Mouse (Mus musculus) forebrain, embryonic 15.5 days (tissue): ENCODE measurements around the gene Slc30a5. TPM values are rescaled to one million over a fixed set of nuclear protein-coding genes. Genes with fewer than 3 reads are reported as not detected.
"Not testable (repeated sequence)": the region's sequence is repeated elsewhere in the genome, so short reads cannot be mapped to it uniquely, and the experiment has no call there.

ENCODE experiments used
- ATAC-seq: fragments of 200-750 bp; cut with Nextera tagmentation; replicated peaks from 2 replicates; pipeline ENCODE4 v1.8.0; 2017; ENCODE audit warnings: mild to moderate bottlenecking, moderate TSS enrichment, moderate library complexity
- H3K27ac ChIP-seq: fragments of 300-500 bp; sonication (generic); replicated peaks from 2 replicates; pipeline ENCODE4 v1.5.1; 2015; ENCODE audit warnings: mild to moderate bottlenecking, inconsistent platforms
- H3K27me3 ChIP-seq: fragments of 300-500 bp; sonication (generic); 2 replicates; pipeline ENCODE4 v1.6.1; 2015; ENCODE audit warnings: inconsistent platforms
- H3K36me3 ChIP-seq: fragments of 300-500 bp; sonication (generic); 2 replicates; pipeline ENCODE4 v1.6.1; 2015; ENCODE audit warnings: mild to moderate bottlenecking, inconsistent platforms
- H3K4me1 ChIP-seq: fragments of 300-500 bp; sonication (generic); 2 replicates; pipeline ENCODE4 v1.6.1; 2015; ENCODE audit warnings: inconsistent platforms
- H3K4me2 ChIP-seq: fragments of 300-500 bp; sonication (generic); replicated peaks from 2 replicates; pipeline ENCODE4 v1.6.1; 2015; ENCODE audit warnings: mild to moderate bottlenecking, inconsistent platforms
- H3K4me3 ChIP-seq: fragments of 300-500 bp; sonication (generic); 2 replicates; pipeline ENCODE4 v1.5.1; 2015; ENCODE audit warnings: mild to moderate bottlenecking, inconsistent platforms
- H3K9ac ChIP-seq: fragments of 300-500 bp; sonication (generic); replicated peaks from 2 replicates; pipeline ENCODE4 v1.6.1; 2015; ENCODE audit warnings: mild to moderate bottlenecking, inconsistent platforms
- H3K9me3 ChIP-seq: fragments of 300-500 bp; sonication (generic); 2 replicates; pipeline ENCODE4 v1.6.1; 2016; ENCODE audit warnings: inconsistent platforms
- WGBS: fragments of 180-500 bp; shearing (Covaris S2); methylation state at CpG from one replicate; pipeline ENCODE4 v1.1.7; 2015; ENCODE audit warnings: mixed read lengths; 5-methylcytosine and 5-hydroxymethylcytosine counted together
- polyA plus RNA-seq: library from polyadenylated mRNA; unstranded; fragments of >200 nt; fragmentation: Nextera tagmentation; extraction: Ambion mirVana; gene quantifications from 2 replicates; pipeline ENCODE4 v1.2.1, GENCODE M21; 2015

The Slc30a5 gene
- polyA plus RNA-seq, 1 experiment from 2014 or later = 36.6 TPM

DNA sequence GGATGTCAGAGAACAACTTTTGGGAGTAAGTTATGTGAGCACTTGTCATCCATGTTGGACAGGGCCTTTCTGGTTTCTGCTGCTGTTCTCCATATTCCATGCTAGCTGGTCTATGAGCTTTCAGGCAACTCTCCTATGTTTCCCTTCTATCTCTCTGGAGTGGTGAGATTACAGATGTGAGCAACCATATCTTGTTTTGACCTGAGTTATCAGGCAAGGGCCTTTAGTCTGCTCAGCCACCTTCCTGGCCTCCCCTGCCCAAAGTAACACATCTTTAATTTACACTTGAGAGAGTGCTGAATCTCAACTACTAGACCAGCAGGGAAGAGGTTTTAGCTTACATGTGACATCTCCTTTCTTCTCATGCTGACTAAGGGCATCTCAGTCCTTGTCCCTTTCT is 32.5 kb upstream of the Slc30a5 start:
- H3K9ac ChIP-seq = no peak overlapping the region
- H3K27me3 ChIP-seq = no peaks in the 10 kb centered on the region
- H3K4me1 ChIP-seq = no peaks in the 10 kb centered on the region
- no peak overlapping the region for H3K4me3 ChIP-seq
- no peaks in the 10 kb centered on the region for H3K36me3 ChIP-seq
- no peak overlapping the region for H3K27ac ChIP-seq
- no peaks in the 10 kb centered on the region for H3K9me3 ChIP-seq
- no peak for ATAC-seq
- H3K4me2 ChIP-seq = no peak overlapping the region

DNA sequence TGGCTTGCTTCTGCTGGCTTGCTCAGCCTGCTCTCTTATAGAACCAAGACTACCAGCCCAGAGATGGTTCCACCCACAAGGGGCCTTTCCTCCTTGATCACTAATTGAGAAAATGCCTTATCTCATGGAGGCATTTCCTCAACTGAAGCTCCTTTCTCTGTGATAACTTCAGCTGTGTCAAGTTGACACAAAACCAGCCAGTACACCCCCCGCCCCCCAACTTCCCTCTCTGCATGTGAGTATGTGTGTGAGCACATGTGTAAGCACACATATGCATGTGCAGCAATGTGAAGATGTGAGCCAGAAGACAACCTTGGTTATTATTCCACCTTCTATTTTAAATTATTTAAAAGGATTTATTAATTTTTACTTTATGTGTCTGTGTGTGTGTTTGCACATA is 30.7 kb upstream of the Slc30a5 start:
- WGBS = 89% methylated on average over 1 of the region's 1 CpGs
- H3K36me3 ChIP-seq, H3K27ac ChIP-seq, H3K4me2 ChIP-seq, H3K4me1 ChIP-seq, H3K4me3 ChIP-seq, H3K27me3 ChIP-seq, H3K9me3 ChIP-seq, ATAC-seq, H3K9ac ChIP-seq: not testable (repeated sequence)

DNA sequence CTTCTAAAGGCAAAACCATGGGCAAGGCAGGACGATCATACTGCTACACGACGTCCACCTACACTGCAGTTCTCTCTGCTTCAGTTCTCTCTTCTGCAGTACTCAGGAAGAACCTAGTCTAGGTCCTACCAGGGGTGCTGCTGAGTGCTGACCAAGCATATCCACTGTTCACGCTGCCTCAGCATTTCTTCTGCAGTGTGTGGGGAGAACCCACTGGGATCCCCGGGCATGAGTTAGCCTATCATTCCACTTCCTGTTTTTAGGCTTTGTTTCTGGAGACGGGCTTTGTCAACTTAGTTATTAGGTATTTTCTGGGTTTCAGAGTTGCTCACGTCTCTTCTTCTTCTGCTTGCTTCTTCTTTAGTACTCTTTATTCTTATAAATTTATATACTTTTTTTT is 25.9 kb upstream of the Slc30a5 start:
- Histone ChIP-seq H3K4me2 (no peak overlapping the region), H3K36me3 (no peaks in the 10 kb centered on the region), H3K9me3 (no peaks in the 10 kb centered on the region), H3K27me3 (no peaks in the 10 kb centered on the region), H3K4me1 (no peaks in the 10 kb centered on the region), H3K4me3 (no peak overlapping the region), H3K27ac (no peak overlapping the region), H3K9ac (no peak overlapping the region)
- 89% methylated on average over 7 of the region's 7 CpGs for WGBS
- ATAC-seq = no peak

DNA sequence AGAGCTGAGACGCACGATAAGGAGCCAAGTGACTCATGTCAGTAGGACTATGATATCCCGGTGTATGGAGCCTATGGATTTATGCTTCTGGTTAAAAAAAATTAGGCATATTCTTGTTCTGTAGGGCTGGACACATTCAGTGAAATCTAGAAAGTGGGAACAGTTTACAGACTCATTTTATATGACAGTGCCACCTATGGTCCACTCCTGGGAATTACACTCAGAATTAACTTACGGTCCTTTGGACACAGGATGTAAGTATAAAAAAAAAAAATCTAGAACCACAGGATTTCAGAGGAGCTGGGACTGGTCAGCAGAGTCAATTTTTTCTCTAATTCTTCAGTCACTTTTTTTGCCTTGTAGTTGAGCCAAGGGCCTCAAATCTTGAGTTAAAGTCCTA is 20.9 kb upstream of the Slc30a5 start:
- Histone ChIP-seq H3K27ac (no peak overlapping the region), H3K9ac (no peak overlapping the region), H3K4me3 (no peak overlapping the region), H3K9me3 (no peaks in the 10 kb centered on the region), H3K36me3 (no peaks in the 10 kb centered on the region), H3K4me2 (no peak overlapping the region), H3K27me3 (no peaks in the 10 kb centered on the region), H3K4me1 (no peaks in the 10 kb centered on the region)
- ATAC-seq = no peak
- 51% methylated on average over 4 of the region's 4 CpGs for WGBS

DNA sequence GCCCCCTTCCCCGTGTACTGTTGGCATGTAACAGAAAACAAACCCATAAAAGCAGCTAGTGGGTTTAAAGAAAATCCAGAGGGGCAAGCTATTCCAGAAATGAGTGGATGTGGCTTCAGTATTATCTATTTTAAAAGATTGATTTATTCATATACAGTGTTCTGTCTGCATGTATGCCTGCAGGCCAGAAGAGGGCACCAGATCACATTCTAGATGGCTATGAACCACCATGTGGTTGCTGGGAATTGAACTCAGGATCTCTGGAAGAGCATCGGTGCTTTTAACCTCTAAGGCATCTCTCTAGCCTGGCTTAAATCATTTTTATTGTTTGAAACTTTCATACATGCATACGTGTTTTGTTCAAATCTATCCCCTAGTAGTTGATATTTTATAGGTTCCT is 19.9 kb upstream of the Slc30a5 start:
- Histone ChIP-seq H3K36me3 (no peaks in the 10 kb centered on the region), H3K4me1 (no peaks in the 10 kb centered on the region), H3K27me3 (no peaks in the 10 kb centered on the region), H3K4me3 (no peak overlapping the region), H3K9me3 (no peaks in the 10 kb centered on the region), H3K9ac (no peak overlapping the region), H3K4me2 (no peak overlapping the region), H3K27ac (no peak overlapping the region)
- no peak for ATAC-seq
- 74% methylated on average over 3 of the region's 3 CpGs for WGBS

DNA sequence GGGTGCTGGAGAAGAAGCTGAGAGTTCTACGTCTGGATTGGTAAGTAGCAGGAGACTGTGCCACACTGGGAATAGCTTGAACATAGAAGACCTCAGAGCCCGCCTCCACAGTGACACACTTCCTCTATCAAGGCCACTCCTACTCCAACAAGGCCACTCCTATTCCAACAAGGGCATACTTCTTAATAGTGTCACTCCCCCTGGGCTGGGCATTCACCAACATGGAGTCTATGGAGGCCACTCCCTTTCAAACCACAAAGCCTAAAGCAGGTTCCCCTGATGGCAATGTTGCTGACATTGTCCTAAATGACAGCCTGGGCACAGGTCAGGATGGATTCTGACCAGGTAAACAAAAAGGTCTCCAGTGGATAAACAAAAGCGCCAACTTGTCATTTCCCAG is 15.9 kb upstream of the Slc30a5 start:
- H3K4me2 ChIP-seq = no peak overlapping the region
- 96% methylated on average over 3 of the region's 3 CpGs for WGBS

DNA sequence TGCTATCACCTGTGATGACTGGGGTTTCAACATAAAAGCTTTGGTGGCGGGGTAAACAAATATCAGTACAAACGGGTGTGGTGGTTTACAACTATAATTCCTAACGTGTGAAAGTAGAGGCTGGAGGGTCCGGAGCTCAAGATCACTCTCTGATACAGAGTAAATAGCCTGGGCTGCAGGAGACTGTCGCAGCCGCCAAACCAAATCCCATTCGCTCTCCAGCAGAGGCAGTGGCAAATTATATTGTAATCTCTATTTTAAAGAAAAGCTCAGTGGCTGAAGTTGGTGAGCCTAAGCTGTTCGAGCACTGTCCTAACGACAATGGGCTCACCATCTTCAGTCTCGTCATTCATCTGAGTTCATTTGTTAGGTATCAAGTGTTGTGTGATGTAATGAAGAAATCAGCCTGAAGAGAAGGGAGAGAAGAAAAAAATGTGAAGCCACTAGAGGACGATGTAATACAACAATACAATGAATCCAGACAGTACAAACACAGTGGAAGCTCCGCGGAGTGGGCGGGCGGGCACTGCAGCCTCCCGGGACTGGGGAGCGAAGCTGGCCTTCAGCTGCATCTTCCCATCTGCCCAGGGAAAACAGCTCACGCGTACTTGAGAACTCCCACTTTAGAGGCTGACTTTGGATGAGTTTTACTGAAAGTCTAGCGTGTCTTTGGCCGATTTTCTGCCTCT is 13.8 kb upstream of the Slc30a5 start:
- Histone ChIP-seq H3K36me3 (no peaks in the 10 kb centered on the region), H3K4me1 (peaks cover 5% of the 10 kb centered on the region; the same call in 1 of the 2 replicates), H3K4me2 (peak overlapping the region; percentile 28; the same call in 1 of the 2 replicates), H3K9me3 (no peaks in the 10 kb centered on the region), H3K27ac (no peak overlapping the region), H3K4me3 (no peak overlapping the region), H3K9ac (no peak overlapping the region), H3K27me3 (no peaks in the 10 kb centered on the region)
- ATAC-seq = peak; percentile 70; the same call in 1 of the 2 replicates
- 44% methylated on average over 21 of the region's 21 CpGs for WGBS

More for the DNA sequence above, 15.9 kb upstream of the Slc30a5 start:
- H3K9ac ChIP-seq = no peak overlapping the region
- peaks cover 5% of the 10 kb centered on the region; the same call in 1 of the 2 replicates for H3K4me1 ChIP-seq
- no peaks in the 10 kb centered on the region for H3K36me3 ChIP-seq
- ATAC-seq = no peak
- no peaks in the 10 kb centered on the region for H3K27me3 ChIP-seq
- H3K9me3 ChIP-seq = no peaks in the 10 kb centered on the region
- H3K4me3 ChIP-seq = no peak overlapping the region
- H3K27ac ChIP-seq = no peak overlapping the region

DNA sequence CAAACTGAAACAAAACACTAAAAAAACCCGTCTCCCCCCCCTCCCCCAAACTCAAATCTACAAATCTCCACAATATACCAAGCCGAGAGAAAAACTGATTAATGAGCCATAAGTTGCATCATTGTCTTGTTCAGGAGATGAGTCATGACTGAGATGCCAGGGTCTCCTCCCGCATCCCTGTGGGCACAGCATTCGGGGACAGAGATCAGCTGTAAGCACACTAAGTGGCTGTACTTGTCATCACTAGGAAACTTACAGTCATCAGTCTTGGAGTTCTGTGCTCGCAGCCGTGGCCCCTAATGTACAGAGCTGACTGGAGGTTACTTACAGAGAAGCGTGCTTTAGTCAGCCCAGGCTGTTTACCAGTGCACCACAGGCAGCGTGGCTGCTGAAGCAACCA is 13.0 kb upstream of the Slc30a5 start:
- peaks cover 5% of the 10 kb centered on the region; the same call in 1 of the 2 replicates for H3K4me1 ChIP-seq
- whole genome bisulfite sequencing = 89% methylated on average over 8 of the region's 8 CpGs
- H3K27me3 ChIP-seq = no peaks in the 10 kb centered on the region

DNA sequence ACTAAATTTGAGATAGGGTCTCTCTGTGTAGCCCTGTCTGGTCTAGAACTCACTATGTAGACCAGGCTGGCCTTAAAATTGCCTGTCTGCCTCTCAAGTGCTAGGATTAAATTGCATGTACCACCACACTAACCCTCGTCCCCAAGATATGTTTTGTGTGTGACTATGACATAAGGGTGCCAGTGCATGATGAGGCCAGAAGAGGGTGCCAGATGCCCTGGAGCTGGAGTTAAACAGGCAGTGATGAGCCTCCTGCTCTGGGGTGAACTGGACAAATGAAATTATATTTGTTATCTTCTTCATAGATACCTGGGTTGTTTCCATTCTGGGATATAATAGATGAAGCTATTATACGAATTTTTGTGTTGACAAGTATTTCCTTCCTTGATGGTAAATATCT is 10.7 kb upstream of the Slc30a5 start:
- H3K27ac ChIP-seq = no peak overlapping the region
- no peaks in the 10 kb centered on the region for H3K27me3 ChIP-seq
- ATAC-seq = no peak
- no peak overlapping the region for H3K4me3 ChIP-seq
- H3K9ac ChIP-seq = no peak overlapping the region
- 78% methylated on average over 2 of the region's 2 CpGs for WGBS
- no peaks in the 10 kb centered on the region for H3K36me3 ChIP-seq
- H3K9me3 ChIP-seq = no peaks in the 10 kb centered on the region
- H3K4me2 ChIP-seq = no peak overlapping the region
- peaks cover 5% of the 10 kb centered on the region; the same call in 1 of the 2 replicates for H3K4me1 ChIP-seq

More for the DNA sequence above, 13.0 kb upstream of the Slc30a5 start:
- Histone ChIP-seq H3K27ac (no peak overlapping the region), H3K4me3 (no peak overlapping the region), H3K4me2 (no peak overlapping the region), H3K9me3 (no peaks in the 10 kb centered on the region), H3K36me3 (no peaks in the 10 kb centered on the region), H3K9ac (no peak overlapping the region)
- no peak for ATAC-seq

DNA sequence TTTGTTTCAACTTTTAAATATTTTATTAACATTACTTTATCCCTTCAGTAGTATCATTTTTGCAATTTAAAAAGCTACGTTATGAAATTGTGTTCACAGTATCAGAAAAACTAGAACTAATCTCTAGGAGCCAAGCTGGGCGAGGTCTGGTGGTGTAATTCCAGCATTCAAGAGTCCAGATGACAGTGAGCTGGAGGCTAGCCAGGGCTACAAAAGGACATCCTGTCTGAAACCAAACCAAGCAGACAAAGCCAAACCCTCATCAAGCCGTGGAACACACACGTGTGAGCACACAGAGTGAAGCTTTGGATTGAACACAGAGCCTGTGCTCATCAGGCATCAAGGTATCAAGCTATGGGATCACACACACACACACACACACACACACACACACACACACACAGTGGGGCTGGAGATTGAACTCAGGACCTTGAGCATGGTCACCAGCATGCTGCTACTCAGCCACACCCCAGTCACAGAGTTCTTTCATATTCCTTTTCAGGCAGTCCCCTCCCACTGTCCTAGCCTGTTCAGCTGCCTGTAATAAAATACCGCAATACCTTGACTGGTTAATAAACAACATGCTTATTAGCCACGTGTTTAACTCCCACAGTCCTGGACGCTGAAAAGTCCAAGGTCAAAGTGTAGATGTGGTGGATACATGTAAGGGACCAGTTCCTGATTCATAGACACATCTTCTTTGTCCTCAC is 9.9 kb upstream of the Slc30a5 start:
- ATAC-seq = no peak
- Histone ChIP-seq H3K4me3 (no peak overlapping the region), H3K4me1 (peaks cover 5% of the 10 kb centered on the region; the same call in 1 of the 2 replicates), H3K4me2 (no peak overlapping the region), H3K27ac (no peak overlapping the region), H3K9me3 (no peaks in the 10 kb centered on the region), H3K27me3 (no peaks in the 10 kb centered on the region), H3K36me3 (no peaks in the 10 kb centered on the region), H3K9ac (no peak overlapping the region)
- WGBS = 69% methylated on average over 7 of the region's 7 CpGs

DNA sequence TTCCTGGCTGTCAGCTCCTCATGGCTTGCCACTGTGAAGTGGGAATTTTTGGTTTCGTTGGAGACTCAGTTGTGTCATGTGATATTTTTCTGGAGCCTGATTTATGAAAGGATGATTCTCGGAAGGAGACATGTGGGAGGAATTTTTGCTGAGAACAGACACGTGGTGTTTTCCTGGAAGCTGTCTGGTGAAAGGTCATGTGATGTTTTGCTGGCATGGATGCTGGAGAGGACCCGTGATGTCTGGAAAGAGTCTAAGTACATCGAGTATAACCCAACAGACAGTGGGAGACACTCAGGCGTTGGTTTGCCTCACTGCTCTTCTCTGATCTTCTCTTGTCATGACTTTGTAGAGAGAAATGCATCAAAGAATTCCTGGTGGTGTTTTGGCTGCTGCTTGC is 8.5 kb upstream of the Slc30a5 start:
- 76% methylated on average over 6 of the region's 6 CpGs for WGBS
- Histone ChIP-seq H3K27me3 (no peaks in the 10 kb centered on the region), H3K27ac (no peak overlapping the region), H3K4me3 (no peak overlapping the region), H3K9me3 (no peaks in the 10 kb centered on the region), H3K4me1 (no peaks in the 10 kb centered on the region), H3K4me2 (no peak overlapping the region), H3K9ac (no peak overlapping the region), H3K36me3 (no peaks in the 10 kb centered on the region)
- ATAC-seq = no peak

DNA sequence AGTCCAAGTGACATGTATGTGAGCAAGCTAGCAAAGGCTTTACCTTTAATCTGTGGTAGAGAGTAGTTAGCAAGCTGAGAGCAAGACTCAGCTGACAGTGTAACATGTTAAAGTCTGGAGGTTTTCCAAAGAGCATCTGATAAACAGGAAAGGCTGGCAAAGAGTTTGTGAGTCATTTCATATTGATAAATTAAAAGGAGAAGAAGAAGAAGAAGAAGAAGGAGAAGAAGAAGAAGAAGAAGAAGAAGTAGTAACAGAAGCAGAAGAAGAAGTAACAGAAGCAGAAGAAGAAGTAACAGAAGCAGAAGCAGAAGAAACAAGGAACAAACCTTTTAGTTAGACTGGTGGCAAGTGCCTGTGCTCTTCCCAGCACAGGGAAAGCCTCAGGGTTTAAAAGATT is 1.6 kb upstream of the Slc30a5 start:
- H3K4me1 ChIP-seq = peaks cover 23% of the 10 kb centered on the region
- no peaks in the 10 kb centered on the region for H3K9me3 ChIP-seq
- H3K9ac ChIP-seq = no peak overlapping the region
- no peaks in the 10 kb centered on the region for H3K36me3 ChIP-seq
- H3K4me3 ChIP-seq = no peak overlapping the region
- no peak overlapping the region for H3K4me2 ChIP-seq
- H3K27me3 ChIP-seq = no peaks in the 10 kb centered on the region
- H3K27ac ChIP-seq = no peak overlapping the region
- ATAC-seq = no peak
